1 mouse cellular context compared by ENCODE assay signal in genomic region chr8:90908580-90909471, GRCm38 (mm10).
TF ChIP-seq lines count a peak whose summit lies in the region.

No protein-coding gene starts in this region.

TF ChIP-seq in CH12.LX, 34 proteins besides CTCF, POLR2A, EP300 and RAD21 (continued from another document):
- TF ChIP-seq TCF12 (IDR thresholded peaks at IDR 0.05; ENCODE audit: low read depth, low read length) (no peak), RCOR1 (conservative IDR thresholded peaks at IDR 0.05; ENCODE audit: low read depth, low read length) (no peak), MAX (IDR thresholded peaks at IDR 0.05; ENCODE audit: low read length) (no peak)
